Mouse (Mus musculus) limb, embryonic 14.5 days (tissue): ENCODE results near the gene Mios. TPM values are rescaled to one million over a fixed set of nuclear protein-coding genes. Genes with fewer than 3 reads are reported as not detected.

Experiments used
- ATAC-seq: fragments of 200-750 bp; cut with Nextera tagmentation; 2 replicates; pipeline ENCODE4 v1.8.0; 2017; ENCODE audit warnings: low read depth, moderate number of reproducible peaks, moderate TSS enrichment; ENCODE audit not compliant: low FRiP score
- DNase-seq: peaks from one replicate; pipeline ENCODE4 v3.0.0-alpha.2; 2015; ENCODE audit warnings: low spot score
- H3K27ac ChIP-seq: fragments of 300-500 bp; sonication (generic); replicated peaks from 2 replicates; pipeline ENCODE4 v1.5.1; 2014; ENCODE audit warnings: low read depth, mild to moderate bottlenecking, low read length, moderate library complexity, mixed read lengths
- H3K27me3 ChIP-seq: fragments of 300-500 bp; sonication (generic); 2 replicates; pipeline ENCODE4 v1.6.1; 2014; ENCODE audit warnings: low read length, mixed read lengths; ENCODE audit not compliant: control insufficient read depth, insufficient read depth
- H3K36me3 ChIP-seq: fragments of 300-500 bp; sonication (generic); 2 replicates; pipeline ENCODE4 v1.6.1; 2014; ENCODE audit warnings: mild to moderate bottlenecking, low read length, moderate library complexity, mixed read lengths; ENCODE audit not compliant: control insufficient read depth, insufficient read depth
- H3K4me1 ChIP-seq: fragments of 300-500 bp; sonication (generic); 2 replicates; pipeline ENCODE4 v1.6.1; 2014; ENCODE audit warnings: antibody characterized with exemption, low read length, mixed read lengths; ENCODE audit not compliant: control insufficient read depth, insufficient read depth
- H3K4me2 ChIP-seq: fragments of 300-500 bp; sonication (generic); replicated peaks from 2 replicates; pipeline ENCODE4 v1.6.1; 2014; ENCODE audit warnings: low read depth, mild to moderate bottlenecking, low read length, moderate library complexity; ENCODE audit not compliant: severe bottlenecking
- H3K4me3 ChIP-seq: fragments of 300-500 bp; sonication (generic); replicated peaks from 2 replicates; pipeline ENCODE4 v1.5.1; 2014; ENCODE audit warnings: low read length
- H3K9ac ChIP-seq: fragments of 300-500 bp; sonication (generic); 2 replicates; pipeline ENCODE4 v1.6.1; 2014; ENCODE audit warnings: mild to moderate bottlenecking, low read depth, low read length, moderate library complexity; ENCODE audit not compliant: severe bottlenecking
- H3K9me3 ChIP-seq: fragments of 300-500 bp; sonication (generic); 2 replicates; pipeline ENCODE4 v1.6.1; 2016; ENCODE audit warnings: low read length; ENCODE audit not compliant: control insufficient read depth
- POLR2A ChIP-seq: fragments of 200-500 bp; IDR thresholded peaks from 2 replicates; pipeline ENCODE4 v1.8.0; 2012; ENCODE audit warnings: inconsistent platforms, mild to moderate bottlenecking, moderate library complexity, borderline replicate concordance; ENCODE audit not compliant: insufficient read depth, insufficient read length; ENCODE audit errors: extremely low read depth
- WGBS: fragments of 180-500 bp; shearing (Covaris S2); extraction: QIAGEN DNeasy Blood & Tissue Kit; methylation state at CpG from one replicate; pipeline ENCODE4 v1.1.7; 2014; 5-methylcytosine and 5-hydroxymethylcytosine counted together
- polyA plus RNA-seq, 2 experiments: library from polyadenylated mRNA; depleted of rRNA in 1 of 2; stranded (reverse) in 1 of 2; unstranded in 1 of 2; fragments of >200 nt; fragmentation: Nextera tagmentation in 1 of 2; extraction: Ambion mirVana in 1 of 2; gene quantifications; 2 replicates each; pipeline versions ENCODE4 v1.2.1 to v1.2.3; 2012 to 2014

Mios gene
- polyA plus RNA-seq, 2 experiments = 14.4 to 26.1 TPM

- peaks cover 5% of the 10 kb centered on the region; the same call in 1 of the 2 replicates for H3K4me1 ChIP-seq
- WGBS = under 1% methylated on average over 56 of the region's 64 CpGs
- peak within 1 kb of the TSS; percentile 83 for H3K4me2 ChIP-seq
- H3K36me3 ChIP-seq = peaks cover 3% of the 10 kb centered on the region; the same call in 1 of the 2 replicates
- ATAC-seq = peak; percentile 100
- 0 out of 2 replicates have a peak, but pooled peaks have one; percentile 17 for TF ChIP-seq POLR2A
- no peaks in the 10 kb centered on the region for H3K27me3 ChIP-seq
- peak; percentile 99 for DNase-seq
- no peaks in the 10 kb centered on the region for H3K9me3 ChIP-seq
- peak within 1 kb of the TSS; percentile 69 for H3K9ac ChIP-seq
- peak within 1 kb of the TSS; percentile 65 for H3K27ac ChIP-seq
- peak within 1 kb of the TSS; percentile 69 for H3K4me3 ChIP-seq
These were observed 50.1 kb downstream of the Mios start, which contains the start of the genes Rpa3, Umad1 and Gm45062 for GRCm38 (mm10) chr6:8259004-8259666. Rpa3 (minus strand) TSS chr6:8259173. Umad1 (plus strand) TSS chr6:8259288. Gm45062 (plus strand) TSS chr6:8259450.

GRCm38 (mm10) chr6:8259667-8260044 is 50.6 kb downstream of the Mios start:
- TF ChIP-seq POLR2A = no peak
- H3K4me1 ChIP-seq = peaks cover 5% of the 10 kb centered on the region; the same call in 1 of the 2 replicates
- DNase-seq (no peak), ATAC-seq (no peak; the same call in 1 of the 2 replicates)
- peak overlapping the region; percentile 69 for H3K4me3 ChIP-seq
- peak overlapping the region; percentile 83 for H3K4me2 ChIP-seq
- H3K9me3 ChIP-seq = no peaks in the 10 kb centered on the region
- WGBS = 0% methylated on average over 8 of the region's 8 CpGs
- no peak overlapping the region for H3K27ac ChIP-seq
- peak overlapping the region; percentile 64 for H3K9ac ChIP-seq
- H3K36me3 ChIP-seq = peaks cover 3% of the 10 kb centered on the region; the same call in 1 of the 2 replicates
- H3K27me3 ChIP-seq = no peaks in the 10 kb centered on the region

GRCm38 (mm10) chr6:8271047-8271446 is 62.0 kb downstream of the Mios start:
- no peak for ATAC-seq

GRCm38 (mm10) chr6:8274387-8275054 is 65.5 kb downstream of the Mios start:
- 30% methylated on average over 6 of the region's 6 CpGs for WGBS
- no peaks in the 10 kb centered on the region for H3K27me3 ChIP-seq
- 0 out of 2 replicates have a peak, but pooled peaks cover 5% of the 10 kb centered on the region for H3K36me3 ChIP-seq
- no peaks in the 10 kb centered on the region; the same call in 1 of the 2 replicates for H3K4me1 ChIP-seq
- peak; percentile 65 for DNase-seq
- no peak for ATAC-seq
- no peak overlapping the region for H3K9ac ChIP-seq
- TF ChIP-seq POLR2A = no peak
- no peak overlapping the region for H3K27ac ChIP-seq
- H3K4me2 ChIP-seq = no peak overlapping the region
- H3K9me3 ChIP-seq = no peaks in the 10 kb centered on the region
- H3K4me3 ChIP-seq = no peak overlapping the region

More at GRCm38 (mm10) chr6:8271047-8271446, 62.0 kb downstream of the Mios start:
- Histone ChIP-seq H3K4me1 (no peaks in the 10 kb centered on the region; the same call in 1 of the 2 replicates), H3K27me3 (no peaks in the 10 kb centered on the region), H3K9me3 (no peaks in the 10 kb centered on the region), H3K36me3 (0 out of 2 replicates have a peak, but pooled peaks cover 5% of the 10 kb centered on the region), H3K4me2 (no peak overlapping the region), H3K9ac (no peak overlapping the region), H3K4me3 (no peak overlapping the region), H3K27ac (no peak overlapping the region)
- DNase-seq = no peak
- TF ChIP-seq POLR2A = no peak
- 85% methylated on average over 3 of the region's 3 CpGs for WGBS

- Histone ChIP-seq H3K4me1 (no peaks in the 10 kb centered on the region; the same call in 1 of the 2 replicates), H3K9ac (no peak overlapping the region), H3K36me3 (0 out of 2 replicates have a peak, but pooled peaks cover 5% of the 10 kb centered on the region), H3K27ac (no peak overlapping the region), H3K4me2 (no peak overlapping the region), H3K9me3 (no peaks in the 10 kb centered on the region), H3K27me3 (no peaks in the 10 kb centered on the region), H3K4me3 (no peak overlapping the region)
- peak; percentile 52 for DNase-seq
- no peak for TF ChIP-seq POLR2A
- no peak for ATAC-seq
- WGBS = 5% methylated on average over 1 of the region's 1 CpGs
These were observed 66.1 kb downstream of the Mios start for GRCm38 (mm10) chr6:8275098-8275497.
